Mouse (Mus musculus): ENCODE data around the gene Nsg2. TPM values are rescaled to one million over a fixed set of nuclear protein-coding genes. Genes with fewer than 3 reads are reported as not detected.

The Nsg2 gene
- polyA plus RNA-seq, 1 experiment, result 299 TPM

DNA sequence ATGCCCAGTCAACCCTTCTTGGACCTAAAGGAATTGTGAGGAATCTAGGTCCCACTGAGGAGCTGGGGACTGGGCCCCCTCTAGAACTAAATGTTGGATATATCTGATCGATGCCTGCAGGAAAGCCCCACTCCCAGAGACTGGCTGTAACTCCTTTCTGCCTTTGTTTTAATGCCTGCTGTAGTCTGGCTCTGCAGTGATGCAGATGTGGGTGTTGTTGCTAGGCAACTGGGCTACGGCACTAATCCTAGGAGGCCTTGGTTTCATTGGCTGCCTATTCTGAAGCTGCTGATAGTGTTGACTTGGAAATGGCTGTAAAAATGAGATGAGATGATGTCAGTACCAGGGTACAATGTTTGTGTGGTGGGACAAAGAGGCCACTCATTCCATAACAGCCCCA, 87.1 kb downstream of the Nsg2 start:
- no peak for DNase-seq
- 78% methylated on average over 2 of the region's 2 CpGs for WGBS
- Histone ChIP-seq H3K27me3 (ENCODE audit: control insufficient read depth, insufficient read depth, low read length) (no peaks in the 10 kb centered on the region), H3K4me3 (ENCODE audit: control insufficient read depth, insufficient read depth, low read length) (no peak overlapping the region), H3K4me1 (replicated peaks; ENCODE audit: control insufficient read depth, insufficient read depth, low read length) (no peaks in the 10 kb centered on the region), H3K27ac (ENCODE audit: control insufficient read depth, insufficient read depth, low read length) (no peak overlapping the region), H3K36me3 (ENCODE audit: control insufficient read depth, insufficient read depth, low read length) (no peaks in the 10 kb centered on the region)
- TF ChIP-seq POLR2A (IDR thresholded peaks at IDR 0.05; ENCODE audit: control insufficient read depth, extremely low read depth, insufficient read depth, low read length, poor library complexity) (no peak), CTCF (IDR thresholded peaks at IDR 0.05; ENCODE audit: borderline replicate concordance, control insufficient read depth, extremely low read depth, insufficient read depth, low read length, poor library complexity) (no peak)

- Histone ChIP-seq H3K4me1 (replicated peaks; ENCODE audit: control insufficient read depth, insufficient read depth, low read length) (no peaks in the 10 kb centered on the region), H3K27ac (ENCODE audit: control insufficient read depth, insufficient read depth, low read length) (no peak overlapping the region), H3K4me3 (ENCODE audit: control insufficient read depth, insufficient read depth, low read length) (no peak overlapping the region), H3K27me3 (ENCODE audit: control insufficient read depth, insufficient read depth, low read length) (no peaks in the 10 kb centered on the region), H3K36me3 (ENCODE audit: control insufficient read depth, insufficient read depth, low read length) (no peaks in the 10 kb centered on the region)
- WGBS, result 91% methylated on average over 9 of the region's 9 CpGs
- TF ChIP-seq POLR2A (IDR thresholded peaks at IDR 0.05; ENCODE audit: control insufficient read depth, extremely low read depth, insufficient read depth, low read length, poor library complexity), result no peak
- TF ChIP-seq CTCF (IDR thresholded peaks at IDR 0.05; ENCODE audit: borderline replicate concordance, control insufficient read depth, extremely low read depth, insufficient read depth, low read length, poor library complexity), result no peak
- no peak for DNase-seq
Measured at GRCm38 (mm10) chr11:32087779-32088442, 87.6 kb downstream of the Nsg2 start.

DNA sequence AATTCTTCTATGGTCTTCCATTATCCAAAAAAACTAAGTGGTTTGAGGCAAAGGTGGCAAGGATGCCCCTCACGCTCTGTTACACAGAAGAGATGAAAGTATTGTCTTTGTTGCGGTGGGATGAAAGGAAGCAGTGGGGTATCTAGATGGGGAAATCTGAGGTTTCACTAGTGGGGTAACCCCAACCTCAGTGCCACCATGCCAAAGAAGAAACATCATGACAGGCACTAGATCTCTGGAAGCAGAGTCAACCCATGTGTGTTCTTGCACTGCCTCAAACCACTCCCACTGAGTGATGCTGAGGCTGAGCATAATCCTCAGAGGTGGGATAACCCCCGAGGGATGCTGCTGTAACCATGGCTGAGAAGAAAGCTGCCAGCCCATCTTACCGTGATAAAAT, 95.5 kb downstream of the Nsg2 start:
- Histone ChIP-seq H3K4me1 (replicated peaks; ENCODE audit: control insufficient read depth, insufficient read depth, low read length) (peaks cover 6% of the 10 kb centered on the region), H3K4me3 (ENCODE audit: control insufficient read depth, insufficient read depth, low read length) (no peak overlapping the region), H3K36me3 (ENCODE audit: control insufficient read depth, insufficient read depth, low read length) (no peaks in the 10 kb centered on the region), H3K27me3 (ENCODE audit: control insufficient read depth, insufficient read depth, low read length) (no peaks in the 10 kb centered on the region), H3K27ac (ENCODE audit: control insufficient read depth, insufficient read depth, low read length) (no peak overlapping the region)
- 23% methylated on average over 4 of the region's 4 CpGs for WGBS
- DNase-seq, result no peak
- no peak for TF ChIP-seq CTCF (IDR thresholded peaks at IDR 0.05; ENCODE audit: borderline replicate concordance, control insufficient read depth, extremely low read depth, insufficient read depth, low read length, poor library complexity)
- TF ChIP-seq POLR2A (IDR thresholded peaks at IDR 0.05; ENCODE audit: control insufficient read depth, extremely low read depth, insufficient read depth, low read length, poor library complexity), result no peak

GRCm38 (mm10) chr11:32096346-32096745, 96.1 kb downstream of the Nsg2 start:
- H3K27ac ChIP-seq (ENCODE audit: control insufficient read depth, insufficient read depth, low read length), result no peak overlapping the region
- peaks cover 6% of the 10 kb centered on the region for H3K4me1 ChIP-seq (replicated peaks; ENCODE audit: control insufficient read depth, insufficient read depth, low read length)
- no peaks in the 10 kb centered on the region for H3K36me3 ChIP-seq (ENCODE audit: control insufficient read depth, insufficient read depth, low read length)
- TF ChIP-seq CTCF (IDR thresholded peaks at IDR 0.05; ENCODE audit: borderline replicate concordance, control insufficient read depth, extremely low read depth, insufficient read depth, low read length, poor library complexity) (no peak), POLR2A (IDR thresholded peaks at IDR 0.05; ENCODE audit: control insufficient read depth, extremely low read depth, insufficient read depth, low read length, poor library complexity) (no peak)
- no peaks in the 10 kb centered on the region for H3K27me3 ChIP-seq (ENCODE audit: control insufficient read depth, insufficient read depth, low read length)
- no peak for DNase-seq
- no peak overlapping the region for H3K4me3 ChIP-seq (ENCODE audit: control insufficient read depth, insufficient read depth, low read length)
- WGBS, result 90% methylated on average over 6 of the region's 6 CpGs

- Histone ChIP-seq H3K4me3 (ENCODE audit: control insufficient read depth, insufficient read depth, low read length) (no peak overlapping the region), H3K27ac (ENCODE audit: control insufficient read depth, insufficient read depth, low read length) (no peak overlapping the region), H3K4me1 (replicated peaks; ENCODE audit: control insufficient read depth, insufficient read depth, low read length) (peaks cover 13% of the 10 kb centered on the region), H3K36me3 (ENCODE audit: control insufficient read depth, insufficient read depth, low read length) (no peaks in the 10 kb centered on the region), H3K27me3 (ENCODE audit: control insufficient read depth, insufficient read depth, low read length) (no peaks in the 10 kb centered on the region)
- no peak for TF ChIP-seq CTCF (IDR thresholded peaks at IDR 0.05; ENCODE audit: borderline replicate concordance, control insufficient read depth, extremely low read depth, insufficient read depth, low read length, poor library complexity)
- no peak for TF ChIP-seq POLR2A (IDR thresholded peaks at IDR 0.05; ENCODE audit: control insufficient read depth, extremely low read depth, insufficient read depth, low read length, poor library complexity)
- WGBS, result 91% methylated on average over 3 of the region's 3 CpGs
- no peak for DNase-seq
Measured at GRCm38 (mm10) chr11:32101059-32101632, 100.9 kb downstream of the Nsg2 start.

- Histone ChIP-seq H3K4me3 (ENCODE audit: control insufficient read depth, insufficient read depth, low read length) (no peak overlapping the region), H3K27ac (ENCODE audit: control insufficient read depth, insufficient read depth, low read length) (no peak overlapping the region), H3K27me3 (ENCODE audit: control insufficient read depth, insufficient read depth, low read length) (no peaks in the 10 kb centered on the region), H3K36me3 (ENCODE audit: control insufficient read depth, insufficient read depth, low read length) (no peaks in the 10 kb centered on the region), H3K4me1 (replicated peaks; ENCODE audit: control insufficient read depth, insufficient read depth, low read length) (peaks cover 16% of the 10 kb centered on the region)
- WGBS, result 78% methylated on average over 12 of the region's 12 CpGs
- TF ChIP-seq CTCF (IDR thresholded peaks at IDR 0.05; ENCODE audit: borderline replicate concordance, control insufficient read depth, extremely low read depth, insufficient read depth, low read length, poor library complexity), result no peak
- no peak for TF ChIP-seq POLR2A (IDR thresholded peaks at IDR 0.05; ENCODE audit: control insufficient read depth, extremely low read depth, insufficient read depth, low read length, poor library complexity)
- no peak for DNase-seq
Measured at GRCm38 (mm10) chr11:32102976-32103375, 102.7 kb downstream of the Nsg2 start.
